In genomic region chr19:6869355-6869754, GRCm38 (mm10) we compare ENCODE assay signal across 8 mouse cellular contexts. TPM values are rescaled to one million over a fixed set of nuclear protein-coding genes. Genes with fewer than 3 reads are reported as not detected.
A peak's percentile ranks its signal among the peaks of the same experiment; 100 is the strongest.
DNase-seq lines count a peak whose midpoint lies in the region; ATAC-seq and TF ChIP-seq lines count a peak whose summit lies in the region.

No protein-coding gene starts in this region.

- WGBS in heart, embryonic 10.5 days: 9% methylated on average over 5 of the region's 5 CpGs

- peak overlapping the region; percentile 40 to 47 (median 45) for H3K4me3 ChIP-seq in CH12.LX (replicated peaks in 1 of 3; ENCODE audit: low read depth in 2 of 3, low read length in 2 of 3, poor library complexity in 1 of 3)
- H3K4me3 ChIP-seq in heart, embryonic 10.5 days: peak overlapping the region; percentile 43

- peaks cover 0 to 6% of the 10 kb centered on the region in 2 experiments for H3K36me3 ChIP-seq in CH12.LX (replicated peaks in 1 of 2; ENCODE audit: control insufficient read depth in 1 of 2, insufficient read depth in 1 of 2, low read length in 1 of 2)
- no peaks in the 10 kb centered on the region for H3K36me3 ChIP-seq in heart, embryonic 10.5 days

- peak overlapping the region; percentile 64 for H3K4me2 ChIP-seq in CH12.LX (ENCODE audit: insufficient read depth, low read depth, poor library complexity, severe bottlenecking)

- no peak for TF ChIP-seq CTCF in CH12.LX (conservative IDR thresholded peaks at IDR 0.05 in 1 of 2, IDR thresholded peaks at IDR 0.05 in 1 of 2; ENCODE audit: low read depth in 2 of 2, low read length in 2 of 2)

- peak; percentile 75 for TF ChIP-seq EP300 in CH12.LX (IDR thresholded peaks at IDR 0.05; ENCODE audit: low read length)

- TF ChIP-seq POLR2A in CH12.LX (IDR thresholded peaks at IDR 0.05; ENCODE audit: low read depth, low read length): 0 out of 2 replicates have a peak, but pooled peaks have one; percentile 30

- dilution Hi-C loops in CH12.LX (cut with MboI; ENCODE audit: extremely low pct_ligation_motif_present, extremely low pct_unique_long_range_greater_than_20kb, low sequenced_read_pairs): no loop called here

- H3K79me2 ChIP-seq in CH12.LX (replicated peaks; ENCODE audit: control insufficient read depth, extremely low read depth, insufficient read depth, poor library complexity, severe bottlenecking): no peaks in the 10 kb centered on the region

- peak; percentile 72 for DNase-seq in CH12.LX (ENCODE audit: extremely low read depth)
- DNase-seq in adrenal gland, adult 8-10 months: peak; percentile 64
- no peak for DNase-seq in heart, embryonic 10.5 days (ENCODE audit: low spot score)
- DNase-seq in kidney, postnatal 36 days: peak; percentile 75 to 81
- DNase-seq in thymus, postnatal 10 days (ENCODE audit: low spot score in 2 of 2): peak; percentile 49 to 63
- no peak for DNase-seq in cerebellum, postnatal 14 days
- no peak for DNase-seq in left cerebral cortex, adult 9 months (ENCODE audit: low spot score in 2 of 2)

- H3K9ac ChIP-seq in CH12.LX (ENCODE audit: insufficient read depth, low read depth): peak overlapping the region; percentile 43

- in situ Hi-C loops in CH12.LX (cut with MboI; ENCODE audit: low pct_ligation_motif_present, low pct_unique_long_range_greater_than_20kb, low sequenced_read_pairs): no loop called here

- H3K9me3 ChIP-seq in CH12.LX (replicated peaks; ENCODE audit: low read length): peaks cover 6% of the 10 kb centered on the region
- no peaks in the 10 kb centered on the region for H3K9me3 ChIP-seq in heart, embryonic 10.5 days

- H3K27ac ChIP-seq in CH12.LX (ENCODE audit: insufficient read depth, low read depth): peak overlapping the region; percentile 59
- peak overlapping the region; percentile 65 for H3K27ac ChIP-seq in heart, embryonic 10.5 days

- no peaks in the 10 kb centered on the region for H3K27me3 ChIP-seq in CH12.LX (replicated peaks)
- no peaks in the 10 kb centered on the region for H3K27me3 ChIP-seq in heart, embryonic 10.5 days (ENCODE audit: insufficient read depth, poor library complexity, severe bottlenecking)

- peaks cover 8 to 37% of the 10 kb centered on the region in 2 experiments for H3K4me1 ChIP-seq in CH12.LX (ENCODE audit: control insufficient read depth in 1 of 2, insufficient read depth in 2 of 2)
- H3K4me1 ChIP-seq in heart, embryonic 10.5 days: peaks cover 4% of the 10 kb centered on the region

- TF ChIP-seq RAD21 in CH12.LX (IDR thresholded peaks at IDR 0.05; ENCODE audit: low read depth, low read length): no peak

- peak; percentile 90 for ATAC-seq in megakaryocyte progenitor cell, adult 5-6 weeks (replicated peaks; ENCODE audit: poor library complexity)

TF ChIP-seq in CH12.LX, 34 proteins besides CTCF, POLR2A, EP300 and RAD21:
- TF ChIP-seq CHD1 (IDR thresholded peaks at IDR 0.05; ENCODE audit: low read depth, low read length) (no peak), ETS1 (conservative IDR thresholded peaks at IDR 0.05; ENCODE audit: low read depth, low read length) (peak; percentile 85), HCFC1 (IDR thresholded peaks at IDR 0.05; ENCODE audit: low read depth, low read length) (peak; percentile 47; the same call in 1 of the 2 replicates), RCOR1 (conservative IDR thresholded peaks at IDR 0.05; ENCODE audit: low read depth, low read length) (no peak), SIN3A (IDR thresholded peaks at IDR 0.05; ENCODE audit: low read length) (no peak), ZC3H11A (IDR thresholded peaks at IDR 0.05; ENCODE audit: low read depth, low read length) (no peak), POLR2AphosphoS2 (IDR thresholded peaks at IDR 0.05; ENCODE audit: low read depth, low read length) (peak; percentile 50; the same call in 1 of the 2 replicates), USF1 (IDR thresholded peaks at IDR 0.05; ENCODE audit: low read depth, low read length) (no peak), JUND (conservative IDR thresholded peaks at IDR 0.05; ENCODE audit: low read depth, low read length) (no peak), TBP (conservative IDR thresholded peaks at IDR 0.05; ENCODE audit: low read depth, low read length) (no peak), GABPA (IDR thresholded peaks at IDR 0.05; ENCODE audit: insufficient replicate concordance, low read depth, low read length) (no peak), JUN (IDR thresholded peaks at IDR 0.05; ENCODE audit: insufficient read depth, low read depth, low read length) (no peak), USF2 (conservative IDR thresholded peaks at IDR 0.05; ENCODE audit: low read depth, low read length) (no peak), BHLHE40 (IDR thresholded peaks at IDR 0.05; ENCODE audit: low read depth, low read length) (peak; percentile 78), MYC (IDR thresholded peaks at IDR 0.05; ENCODE audit: low read depth, low read length) (0 out of 2 replicates have a peak, but pooled peaks have one; percentile 28), ZNF384 (IDR thresholded peaks at IDR 0.05; ENCODE audit: low read depth, low read length) (no peak), MXI1 (IDR thresholded peaks at IDR 0.05; ENCODE audit: low read depth, low read length) (peak; percentile 44; the same call in 1 of the 2 replicates), SMC3 (IDR thresholded peaks at IDR 0.05; ENCODE audit: low read depth, low read length) (no peak), NELFE (IDR thresholded peaks at IDR 0.05; ENCODE audit: low read depth, low read length) (no peak), ELF1 (IDR thresholded peaks at IDR 0.05; ENCODE audit: low read depth, low read length) (peak; percentile 79), MAX (IDR thresholded peaks at IDR 0.05; ENCODE audit: low read length) (0 out of 2 replicates have a peak, but pooled peaks have one; percentile 25), MAZ (IDR thresholded peaks at IDR 0.05; ENCODE audit: low read depth, low read length) (no peak), TCF12 (IDR thresholded peaks at IDR 0.05; ENCODE audit: low read depth, low read length) (no peak), KAT2A (IDR thresholded peaks at IDR 0.05; ENCODE audit: insufficient replicate concordance, low read length) (no peak), MAFK (IDR thresholded peaks at IDR 0.05; ENCODE audit: insufficient replicate concordance, low read length) (no peak), MEF2A (IDR thresholded peaks at IDR 0.05; ENCODE audit: borderline replicate concordance, low read depth, low read length) (no peak), IRF4 (IDR thresholded peaks at IDR 0.05; ENCODE audit: low read depth, low read length) (peak; percentile 79), ZMIZ1 (IDR thresholded peaks at IDR 0.05; ENCODE audit: low read depth, low read length) (no peak), NRF1 (IDR thresholded peaks at IDR 0.05; ENCODE audit: low read depth, low read length) (no peak), E2F4 (IDR thresholded peaks at IDR 0.05; ENCODE audit: insufficient replicate concordance, low read depth, low read length) (no peak), UBTF (IDR thresholded peaks at IDR 0.05; ENCODE audit: low read depth, low read length) (no peak), PAX5 (IDR thresholded peaks at IDR 0.05; ENCODE audit: low read length) (no peak), CHD2 (IDR thresholded peaks at IDR 0.05; ENCODE audit: low read length) (no peak), ZKSCAN1 (IDR thresholded peaks at IDR 0.05; ENCODE audit: borderline replicate concordance, low read depth, low read length) (no peak)

RNA-seq across cellular contexts. Expression of gene Ccdc88b, which starts 11.3 kb away (rescaled TPM):
- total RNA-seq in CH12.LX (2012; rRNA removed): 57.0 and 76.4 TPM in 2 replicates
- total RNA-seq in CH12.LX (2014; rRNA removed): 19.3 and 20.5 TPM in 2 replicates
- 53.0 and 56.4 TPM in 2 replicates for polyA plus RNA-seq in CH12.LX (2012; ENCODE audit: insufficient read length, low read depth)
- total RNA-seq in adrenal gland, adult 8-10 months (2022): 1 to 10 TPM; 1.7 to 3.6 (median 2.4) TPM
- polyA plus RNA-seq in heart, embryonic 10.5 days (2016; fragmentation: Nextera tagmentation; extraction: Ambion mirVana): 0.38 and 0.63 TPM in 2 replicates
- 6.9 and 7.6 TPM in 2 replicates for total RNA-seq in megakaryocyte progenitor cell, adult 5-6 weeks (2015)
- 48.6 and 53.0 TPM in 2 replicates for total RNA-seq in megakaryocyte progenitor cell, adult 5-6 weeks (2017)

RNA-seq across cellular contexts. Expression of gene Rps6ka4, which starts 28.9 kb away (rescaled TPM):
- total RNA-seq in CH12.LX (2012; rRNA removed) (7.8 and 9.8 TPM in 2 replicates), CH12.LX (2014; rRNA removed) (6.5 and 6.6 TPM in 2 replicates)
- 14.0 and 18.3 TPM in 2 replicates for polyA plus RNA-seq in CH12.LX (2012; ENCODE audit: insufficient read length, low read depth)
- 10 to 100 TPM; 30.2 to 42.5 (median 36.1) TPM for total RNA-seq in adrenal gland, adult 8-10 months (2022)
- 10.1 and 14.7 TPM in 2 replicates for polyA plus RNA-seq in heart, embryonic 10.5 days (2016; fragmentation: Nextera tagmentation; extraction: Ambion mirVana)
- total RNA-seq in megakaryocyte progenitor cell, adult 5-6 weeks (2015): 1.0 and 4.1 TPM in 2 replicates
- total RNA-seq in megakaryocyte progenitor cell, adult 5-6 weeks (2017): 3.8 and 4.3 TPM in 2 replicates

RNA-seq across cellular contexts. Expression of gene Trmt112, which starts 40.1 kb away (rescaled TPM):
- total RNA-seq in CH12.LX (2012; rRNA removed): 191 and 198 TPM in 2 replicates
- 89.5 and 97.9 TPM in 2 replicates for total RNA-seq in CH12.LX (2014; rRNA removed)
- 158 and 212 TPM in 2 replicates for polyA plus RNA-seq in CH12.LX (2012; ENCODE audit: insufficient read length, low read depth)
- total RNA-seq in adrenal gland, adult 8-10 months (2022): 100 to 1,000 TPM in 2 of 4 experiments, 10 to 100 TPM in 2; 83.2 to 116 (median 99.0) TPM
- 89.9 and 116 TPM in 2 replicates for polyA plus RNA-seq in heart, embryonic 10.5 days (2016; fragmentation: Nextera tagmentation; extraction: Ambion mirVana)
- 149 and 168 TPM in 2 replicates for total RNA-seq in megakaryocyte progenitor cell, adult 5-6 weeks (2015)
- total RNA-seq in megakaryocyte progenitor cell, adult 5-6 weeks (2017): 229 and 256 TPM in 2 replicates

RNA-seq across cellular contexts. Expression of gene Prdx5, which starts 40.6 kb away (rescaled TPM):
- total RNA-seq in CH12.LX (2012; rRNA removed) (72.6 and 74.8 TPM in 2 replicates), CH12.LX (2014; rRNA removed) (77.2 and 83.5 TPM in 2 replicates)
- polyA plus RNA-seq in CH12.LX (2012; ENCODE audit: insufficient read length, low read depth): 137 TPM in 2 replicates
- 100 to 1,000 TPM; 197 to 273 (median 224) TPM for total RNA-seq in adrenal gland, adult 8-10 months (2022)
- polyA plus RNA-seq in heart, embryonic 10.5 days (2016; fragmentation: Nextera tagmentation; extraction: Ambion mirVana): 166 and 169 TPM in 2 replicates
- total RNA-seq in megakaryocyte progenitor cell, adult 5-6 weeks (2015): 310 and 346 TPM in 2 replicates
- total RNA-seq in megakaryocyte progenitor cell, adult 5-6 weeks (2017): 546 and 620 TPM in 2 replicates

RNA-seq across cellular contexts. Expression of gene Esrra, which starts 52.3 kb away (rescaled TPM):
- total RNA-seq in CH12.LX (2012; rRNA removed): 23.5 and 28.7 TPM in 2 replicates
- 13.4 and 13.6 TPM in 2 replicates for total RNA-seq in CH12.LX (2014; rRNA removed)
- polyA plus RNA-seq in CH12.LX (2012; ENCODE audit: insufficient read length, low read depth): 15.6 and 17.7 TPM in 2 replicates
- 10 to 100 TPM; 38.3 to 45.1 (median 44.1) TPM for total RNA-seq in adrenal gland, adult 8-10 months (2022)
- polyA plus RNA-seq in heart, embryonic 10.5 days (2016; fragmentation: Nextera tagmentation; extraction: Ambion mirVana): 23.1 and 29.4 TPM in 2 replicates
- total RNA-seq in megakaryocyte progenitor cell, adult 5-6 weeks (2015): 8.5 and 10.2 TPM in 2 replicates
- 23.9 and 27.5 TPM in 2 replicates for total RNA-seq in megakaryocyte progenitor cell, adult 5-6 weeks (2017)

Comparison
In these comparisons a context has a peak if more than half of its experiments do, and no peak if none do; other contexts are left out.
1. DNase-seq: peak in CH12.LX (single experiment), adrenal gland, adult 8-10 months (single experiment), kidney, postnatal 36 days (2 of 2) and thymus, postnatal 10 days (2 of 2); none in heart, embryonic 10.5 days (single experiment), cerebellum, postnatal 14 days (0 of 2) and left cerebral cortex, adult 9 months (0 of 2).